ENCODE assay signal across 15 mouse cellular contexts in the genomic region with DNA sequence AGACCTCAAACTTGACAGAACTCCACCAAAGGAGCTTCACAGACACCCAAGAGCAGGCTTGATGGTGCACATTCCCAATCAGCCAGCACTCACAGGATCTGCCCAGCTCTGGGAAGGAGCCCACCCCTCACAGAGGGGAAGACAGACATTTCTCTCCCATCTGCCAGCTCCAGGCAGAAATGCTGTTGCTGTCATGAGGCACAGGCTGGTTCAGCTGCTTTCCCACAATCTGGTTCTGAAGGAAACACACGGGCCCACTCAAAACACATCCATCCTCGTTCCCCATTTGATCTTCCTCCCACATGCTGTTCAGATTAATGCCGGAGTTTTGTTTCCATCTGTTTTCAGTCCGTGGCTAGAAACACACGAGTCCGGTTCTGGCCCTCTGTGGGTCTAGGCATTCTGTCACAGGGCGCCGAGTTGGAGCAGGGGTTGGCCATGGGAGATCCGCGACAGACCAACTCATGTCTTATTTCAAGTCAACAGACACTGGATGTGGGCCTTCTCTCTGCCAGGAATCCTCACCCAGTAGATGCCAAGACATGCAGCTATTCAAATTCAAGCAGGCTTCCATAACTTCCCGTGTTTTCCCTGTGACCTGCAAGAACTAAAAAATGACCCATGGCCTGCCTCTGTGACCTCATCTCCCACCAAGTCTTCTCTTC.
DNase-seq lines count a peak whose midpoint lies in the region; ATAC-seq and TF ChIP-seq lines count a peak whose summit lies in the region.
"Had no signal": no experiment of that assay in that cellular context is flagged by ENCODE, and none has a peak within 500 bp of the region (broad histone marks: within the 10 kb centered on the region; RNA-seq: fewer than 3 reads in every experiment).

No protein-coding gene starts in this region.

- H3K4me3 ChIP-seq in hindbrain, postnatal 0 days (ENCODE audit: low read length): no peak overlapping the region
- no peak overlapping the region for H3K4me3 ChIP-seq in hindbrain, embryonic 16.5 days (ENCODE audit: low read length)
- no peak overlapping the region for H3K4me3 ChIP-seq in embryonic facial prominence, embryonic 10.5 days
- H3K4me3 ChIP-seq in forebrain, postnatal 0 days (ENCODE audit: low read depth, low read length): no peak overlapping the region
- H3K4me3 ChIP-seq: heart, embryonic 15.5 days; hindbrain, embryonic 12.5 days; lung, embryonic 15.5 days; neural tube, embryonic 15.5 days had no signal

- no peaks in the 10 kb centered on the region for H3K36me3 ChIP-seq in hindbrain, postnatal 0 days (ENCODE audit: insufficient read depth, low read length)
- no peaks in the 10 kb centered on the region for H3K36me3 ChIP-seq in hindbrain, embryonic 16.5 days (ENCODE audit: control insufficient read depth, insufficient read depth, low read length)
- no peaks in the 10 kb centered on the region for H3K36me3 ChIP-seq in embryonic facial prominence, embryonic 10.5 days (replicated peaks)
- H3K36me3 ChIP-seq in forebrain, postnatal 0 days (ENCODE audit: insufficient read depth): no peaks in the 10 kb centered on the region
- H3K36me3 ChIP-seq: heart, embryonic 15.5 days; hindbrain, embryonic 12.5 days; lung, embryonic 15.5 days; neural tube, embryonic 15.5 days had no signal

- H3K27ac ChIP-seq in hindbrain, postnatal 0 days: no peak overlapping the region
- H3K27ac ChIP-seq in hindbrain, embryonic 16.5 days (ENCODE audit: low read depth, low read length): no peak overlapping the region
- H3K27ac ChIP-seq in embryonic facial prominence, embryonic 10.5 days (replicated peaks): peak overlapping the region; percentile 10; the same call in 1 of the 2 replicates
- no peak overlapping the region for H3K27ac ChIP-seq in forebrain, postnatal 0 days (ENCODE audit: low read depth, low read length)
- H3K27ac ChIP-seq: heart, embryonic 15.5 days; hindbrain, embryonic 12.5 days; lung, embryonic 15.5 days; neural tube, embryonic 15.5 days had no signal

- peak; percentile 5 for DNase-seq in hindbrain, postnatal 0 days (ENCODE audit: low spot score)
- no peak for DNase-seq in embryonic facial prominence, embryonic 10.5 days (ENCODE audit: low spot score)
- DNase-seq in forebrain, postnatal 0 days: peak; percentile 84
- peak; percentile 48 to 64 for DNase-seq in layer of hippocampus, postnatal 10 days (ENCODE audit: low spot score in 2 of 2)
- no peak for DNase-seq in Muller cell, postnatal 12 days (ENCODE audit: inconsistent ontology term)
- DNase-seq in heart, adult 9 months (ENCODE audit: low spot score in 2 of 2): no peak
- no peak for DNase-seq in urinary bladder, postnatal 25 days (ENCODE audit: low spot score)
- DNase-seq: adrenal gland, postnatal 25 days; cerebellum, adult 11-12 months; kidney, adult 2 months had no signal

- no peaks in the 10 kb centered on the region for H3K27me3 ChIP-seq in hindbrain, postnatal 0 days (ENCODE audit: insufficient read depth, low read length)
- H3K27me3 ChIP-seq in hindbrain, embryonic 16.5 days (replicated peaks; ENCODE audit: control insufficient read depth, insufficient read depth, low read length): no peaks in the 10 kb centered on the region
- H3K27me3 ChIP-seq in embryonic facial prominence, embryonic 10.5 days (replicated peaks; ENCODE audit: low read depth, poor library complexity, severe bottlenecking): no peaks in the 10 kb centered on the region
- no peaks in the 10 kb centered on the region for H3K27me3 ChIP-seq in forebrain, postnatal 0 days (ENCODE audit: insufficient read depth, low read length)
- H3K27me3 ChIP-seq: heart, embryonic 15.5 days; hindbrain, embryonic 12.5 days; lung, embryonic 15.5 days; neural tube, embryonic 15.5 days had no signal

- H3K9me3 ChIP-seq in hindbrain, postnatal 0 days (ENCODE audit: low read length): no peaks in the 10 kb centered on the region
- H3K9me3 ChIP-seq in hindbrain, embryonic 16.5 days (ENCODE audit: control insufficient read depth, low read length): no peaks in the 10 kb centered on the region
- no peaks in the 10 kb centered on the region for H3K9me3 ChIP-seq in embryonic facial prominence, embryonic 10.5 days
- no peaks in the 10 kb centered on the region for H3K9me3 ChIP-seq in forebrain, postnatal 0 days (ENCODE audit: low read length)
- H3K9me3 ChIP-seq: heart, embryonic 15.5 days; hindbrain, embryonic 12.5 days; lung, embryonic 15.5 days; neural tube, embryonic 15.5 days had no signal

- H3K4me1 ChIP-seq in hindbrain, postnatal 0 days (ENCODE audit: insufficient read depth, low read length): no peaks in the 10 kb centered on the region
- no peaks in the 10 kb centered on the region for H3K4me1 ChIP-seq in hindbrain, embryonic 16.5 days (ENCODE audit: control insufficient read depth, insufficient read depth, low read depth, low read length)
- peaks cover 30% of the 10 kb centered on the region for H3K4me1 ChIP-seq in embryonic facial prominence, embryonic 10.5 days
- no peaks in the 10 kb centered on the region for H3K4me1 ChIP-seq in forebrain, postnatal 0 days (ENCODE audit: insufficient read depth)
- H3K4me1 ChIP-seq: heart, embryonic 15.5 days; hindbrain, embryonic 12.5 days; lung, embryonic 15.5 days; neural tube, embryonic 15.5 days had no signal

- WGBS in hindbrain, postnatal 0 days: 74% methylated on average over 11 of the region's 11 CpGs
- WGBS in hindbrain, embryonic 16.5 days: 79% methylated on average over 11 of the region's 11 CpGs
- 73% methylated on average over 11 of the region's 11 CpGs for WGBS in embryonic facial prominence, embryonic 10.5 days
- 64% methylated on average over 11 of the region's 11 CpGs for WGBS in forebrain, postnatal 0 days

- no peak for TF ChIP-seq CTCF in hindbrain, postnatal 0 days (IDR thresholded peaks at IDR 0.05; ENCODE audit: low read depth)
- no peak for TF ChIP-seq CTCF in forebrain, postnatal 0 days (IDR thresholded peaks at IDR 0.05; ENCODE audit: low read depth)

- no peak for ATAC-seq in hindbrain, postnatal 0 days
- ATAC-seq in hindbrain, embryonic 16.5 days: no peak
- ATAC-seq in forebrain, postnatal 0 days: peak; percentile 97

- no peak overlapping the region for H3K4me2 ChIP-seq in hindbrain, postnatal 0 days (ENCODE audit: low read depth, low read length)
- no peak overlapping the region for H3K4me2 ChIP-seq in hindbrain, embryonic 16.5 days (ENCODE audit: low read length)
- no peak overlapping the region for H3K4me2 ChIP-seq in forebrain, postnatal 0 days (ENCODE audit: low read depth)
- H3K4me2 ChIP-seq: heart, embryonic 15.5 days; hindbrain, embryonic 12.5 days; lung, embryonic 15.5 days; neural tube, embryonic 15.5 days had no signal

- no peak overlapping the region for H3K9ac ChIP-seq in hindbrain, postnatal 0 days (replicated peaks; ENCODE audit: low read length)
- H3K9ac ChIP-seq in hindbrain, embryonic 16.5 days (ENCODE audit: low read depth, low read length): no peak overlapping the region
- H3K9ac ChIP-seq in forebrain, postnatal 0 days: no peak overlapping the region
- H3K9ac ChIP-seq: heart, embryonic 15.5 days; hindbrain, embryonic 12.5 days; lung, embryonic 15.5 days; neural tube, embryonic 15.5 days had no signal

Comparison
In these comparisons a context has a peak if more than half of its experiments do, and no peak if none do; other contexts are left out.
1. DNase-seq: peak in hindbrain, postnatal 0 days (single experiment), forebrain, postnatal 0 days (single experiment) and layer of hippocampus, postnatal 10 days (2 of 2); none in embryonic facial prominence, embryonic 10.5 days (single experiment), Muller cell, postnatal 12 days (single experiment), heart, adult 9 months (0 of 2) and urinary bladder, postnatal 25 days (single experiment).